Mouse (Mus musculus): ENCODE measurements around the gene Tmem183a. TPM values are rescaled to one million over a fixed set of nuclear protein-coding genes. Genes with fewer than 3 reads are reported as not detected.
A peak's percentile ranks its signal among the peaks of the same experiment; 100 is the strongest.

The Tmem183a gene
- polyA plus RNA-seq, 1 experiment from 2014 or later: 95.9 TPM

- H3K27me3 ChIP-seq (ENCODE audit: insufficient read depth, poor library complexity, severe bottlenecking): peaks cover 4% of the 10 kb centered on the region
- peaks cover 40% of the 10 kb centered on the region for H3K36me3 ChIP-seq
- DNase-seq (ENCODE audit: low spot score): no peak
- 94% methylated on average over 9 of the region's 9 CpGs for WGBS
- H3K27ac ChIP-seq: no peak overlapping the region
- no peaks in the 10 kb centered on the region for H3K9me3 ChIP-seq
- H3K4me1 ChIP-seq: peaks cover 21% of the 10 kb centered on the region
- H3K4me3 ChIP-seq: no peak overlapping the region
Measured at GRCm38 (mm10) chr1:134304940-134305339, 56.8 kb downstream of the Tmem183a start.

GRCm38 (mm10) chr1:134302568-134303238 lies 59.1 kb downstream of the Tmem183a start:
- peaks cover 24% of the 10 kb centered on the region for H3K36me3 ChIP-seq
- H3K9me3 ChIP-seq: no peaks in the 10 kb centered on the region
- WGBS: 32% methylated on average over 8 of the region's 8 CpGs
- H3K4me1 ChIP-seq: peaks cover 37% of the 10 kb centered on the region
- DNase-seq (ENCODE audit: low spot score): no peak
- no peak overlapping the region for H3K4me3 ChIP-seq
- peaks cover 24% of the 10 kb centered on the region for H3K27me3 ChIP-seq (ENCODE audit: insufficient read depth, poor library complexity, severe bottlenecking)
- peak overlapping the region; percentile 83 for H3K27ac ChIP-seq

- H3K27me3 ChIP-seq (ENCODE audit: insufficient read depth, poor library complexity, severe bottlenecking): peaks cover 36% of the 10 kb centered on the region
- peaks cover 37% of the 10 kb centered on the region for H3K4me1 ChIP-seq
- no peak for DNase-seq (ENCODE audit: low spot score)
- peak overlapping the region; percentile 82 for H3K27ac ChIP-seq
- H3K36me3 ChIP-seq: peaks cover 14% of the 10 kb centered on the region; the same call in 1 of the 2 replicates
- 4% methylated on average over 57 of the region's 59 CpGs for WGBS
- H3K4me3 ChIP-seq: peak overlapping the region; percentile 66
- no peaks in the 10 kb centered on the region for H3K9me3 ChIP-seq
Measured at GRCm38 (mm10) chr1:134298636-134299411, 63.0 kb downstream of the Tmem183a start.

- Histone ChIP-seq H3K27me3 (ENCODE audit: insufficient read depth, poor library complexity, severe bottlenecking) (peaks cover 36% of the 10 kb centered on the region), H3K9me3 (no peaks in the 10 kb centered on the region), H3K4me1 (peaks cover 21% of the 10 kb centered on the region), H3K36me3 (peaks cover 13% of the 10 kb centered on the region; the same call in 1 of the 2 replicates), H3K27ac (no peak overlapping the region), H3K4me3 (no peak overlapping the region)
- DNase-seq (ENCODE audit: low spot score): no peak
- WGBS: 83% methylated on average over 8 of the region's 8 CpGs
Measured at GRCm38 (mm10) chr1:134297265-134297664, 64.5 kb downstream of the Tmem183a start.

Other genes starting within 250 kb of the Tmem183a start
- 0.87 and 1.1 TPM in 2 replicates for gene Chil1, start 179.8 kb downstream of the Tmem183a start, polyA plus RNA-seq (2016; fragmentation: Nextera tagmentation; extraction: Ambion mirVana)
- 0.33 and 0.43 TPM in 2 replicates for gene Mybph, start 168.5 kb downstream of the Tmem183a start, polyA plus RNA-seq (2016; fragmentation: Nextera tagmentation; extraction: Ambion mirVana)
- gene Adora1, start 126.5 kb downstream of the Tmem183a start, polyA plus RNA-seq (2016; fragmentation: Nextera tagmentation; extraction: Ambion mirVana): 8.0 and 8.1 TPM in 2 replicates
- gene Myog, start 72.0 kb downstream of the Tmem183a start, polyA plus RNA-seq (2016; fragmentation: Nextera tagmentation; extraction: Ambion mirVana): 0.86 and 2.3 TPM in 2 replicates
- gene Ppfia4, start 29.1 kb downstream of the Tmem183a start, polyA plus RNA-seq (2016; fragmentation: Nextera tagmentation; extraction: Ambion mirVana): 8.5 and 16.0 TPM in 2 replicates
- gene 4933406M09Rik, start 24.0 kb upstream of the Tmem183a start, polyA plus RNA-seq (2016; fragmentation: Nextera tagmentation; extraction: Ambion mirVana): not detected in 2 replicates
- gene Cyb5r1, start 43.6 kb upstream of the Tmem183a start, polyA plus RNA-seq (2016; fragmentation: Nextera tagmentation; extraction: Ambion mirVana): 37.4 and 42.2 TPM in 2 replicates
- gene Adipor1, start 53.4 kb upstream of the Tmem183a start, polyA plus RNA-seq (2016; fragmentation: Nextera tagmentation; extraction: Ambion mirVana): 91.3 and 119 TPM in 2 replicates
- 23.8 and 25.1 TPM in 2 replicates for gene Klhl12, start 93.6 kb upstream of the Tmem183a start, polyA plus RNA-seq (2016; fragmentation: Nextera tagmentation; extraction: Ambion mirVana)
- gene Rabif, start 132.7 kb upstream of the Tmem183a start, polyA plus RNA-seq (2016; fragmentation: Nextera tagmentation; extraction: Ambion mirVana): 37.9 and 40.3 TPM in 2 replicates
- not detected in 2 replicates for gene Mgat4e, start 187.7 kb upstream of the Tmem183a start, polyA plus RNA-seq (2016; fragmentation: Nextera tagmentation; extraction: Ambion mirVana)
- 28.9 and 42.5 TPM in 2 replicates for gene Kdm5b, start 198.2 kb upstream of the Tmem183a start, polyA plus RNA-seq (2016; fragmentation: Nextera tagmentation; extraction: Ambion mirVana)

Data from heart, embryonic 10.5 days (tissue).